Comparison of ENCODE assay signal across 12 mouse cellular contexts in the genomic region with DNA sequence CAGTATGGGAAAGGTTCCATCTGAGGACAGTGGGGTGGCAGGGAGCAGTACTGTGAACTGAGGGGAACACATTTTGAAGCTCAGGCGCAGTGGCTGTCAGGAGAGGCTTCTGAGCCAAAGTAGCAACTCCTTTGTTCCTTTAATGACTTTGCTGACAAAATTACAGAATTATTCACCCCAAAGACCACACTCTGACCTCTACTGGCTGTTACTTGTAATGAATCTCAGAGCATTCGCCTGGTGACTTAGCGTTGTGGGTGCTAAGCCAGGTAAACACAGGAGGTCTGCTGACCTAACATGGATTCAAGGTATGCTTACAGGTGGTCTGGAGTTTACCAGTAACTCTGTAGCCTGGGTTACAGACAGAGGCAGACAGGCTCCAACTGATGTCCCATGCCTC. TPM values are rescaled to one million over a fixed set of nuclear protein-coding genes. Genes with fewer than 3 reads are reported as not detected.
DNase-seq lines count a peak whose midpoint lies in the region; ATAC-seq and TF ChIP-seq lines count a peak whose summit lies in the region.
"Had no signal": no experiment of that assay in that cellular context is flagged by ENCODE, and none has a peak within 500 bp of the region (broad histone marks: within the 10 kb centered on the region; RNA-seq: fewer than 3 reads in every experiment).

No protein-coding gene starts in this region.

- no peaks in the 10 kb centered on the region for H3K9me3 ChIP-seq in hindbrain, postnatal 0 days (ENCODE audit: low read length)
- no peaks in the 10 kb centered on the region for H3K9me3 ChIP-seq in hindbrain, embryonic 14.5 days (ENCODE audit: control insufficient read depth, low read length)
- H3K9me3 ChIP-seq: forebrain, embryonic 15.5 days; midbrain, embryonic 12.5 days had no signal

- H3K9ac ChIP-seq in hindbrain, postnatal 0 days (replicated peaks; ENCODE audit: low read length): no peak overlapping the region
- no peak overlapping the region for H3K9ac ChIP-seq in hindbrain, embryonic 14.5 days
- H3K9ac ChIP-seq: forebrain, embryonic 15.5 days; midbrain, embryonic 12.5 days had no signal

- H3K36me3 ChIP-seq in hindbrain, postnatal 0 days (ENCODE audit: insufficient read depth, low read length): peaks cover 41% of the 10 kb centered on the region; the same call in 1 of the 2 replicates
- H3K36me3 ChIP-seq in hindbrain, embryonic 14.5 days (replicated peaks; ENCODE audit: control insufficient read depth, insufficient read depth): peaks cover 92% of the 10 kb centered on the region
- H3K36me3 ChIP-seq in splenic B cell, adult 2 months (ENCODE audit: control insufficient read depth, insufficient read depth, low read length, poor library complexity, severe bottlenecking): peaks cover 17% of the 10 kb centered on the region

- no peaks in the 10 kb centered on the region for H3K27me3 ChIP-seq in hindbrain, postnatal 0 days (ENCODE audit: insufficient read depth, low read length)
- H3K27me3 ChIP-seq in hindbrain, embryonic 14.5 days (ENCODE audit: control insufficient read depth, insufficient read depth, low read length): no peaks in the 10 kb centered on the region
- no peaks in the 10 kb centered on the region for H3K27me3 ChIP-seq in splenic B cell, adult 2 months (ENCODE audit: control insufficient read depth, insufficient read depth, low read length, poor library complexity, severe bottlenecking)
- H3K27me3 ChIP-seq: forebrain, embryonic 15.5 days; midbrain, embryonic 12.5 days had no signal

- no peak for ATAC-seq in hindbrain, postnatal 0 days
- ATAC-seq in hindbrain, embryonic 14.5 days (ENCODE audit: low FRiP score): no peak
- ATAC-seq: forebrain, embryonic 15.5 days had no signal

- H3K4me1 ChIP-seq in hindbrain, postnatal 0 days (ENCODE audit: insufficient read depth, low read length): no peaks in the 10 kb centered on the region
- no peaks in the 10 kb centered on the region for H3K4me1 ChIP-seq in hindbrain, embryonic 14.5 days (replicated peaks; ENCODE audit: control insufficient read depth, insufficient read depth, low read length)
- H3K4me1 ChIP-seq: forebrain, embryonic 15.5 days; midbrain, embryonic 12.5 days had no signal

- TF ChIP-seq CTCF in hindbrain, postnatal 0 days (IDR thresholded peaks at IDR 0.05; ENCODE audit: low read depth): peak; percentile 57

- DNase-seq in hindbrain, postnatal 0 days (ENCODE audit: low spot score): peak; percentile 45
- DNase-seq in hindbrain, embryonic 14.5 days (ENCODE audit: low spot score): no peak
- DNase-seq in spleen, postnatal 36 days (ENCODE audit: low spot score in 2 of 2): peak; percentile 12 to 28
- no peak for DNase-seq in spleen, postnatal 4 days (ENCODE audit: low spot score in 2 of 2)
- peak; percentile 32 for DNase-seq in embryo, embryonic 10.5 days (ENCODE audit: low spot score)
- DNase-seq in splenic B cell, adult 2 months (ENCODE audit: low read depth, low spot score): peak; percentile 69
- no peak for DNase-seq in layer of hippocampus, postnatal 36 days
- DNase-seq in spleen, adult 12 weeks (ENCODE audit: low spot score): no peak
- DNase-seq: cerebellum, adult 18-20 months; heart, postnatal 36 days had no signal

- no peak overlapping the region for H3K4me3 ChIP-seq in hindbrain, postnatal 0 days (ENCODE audit: low read length)
- H3K4me3 ChIP-seq in hindbrain, embryonic 14.5 days (replicated peaks; ENCODE audit: low read length): no peak overlapping the region
- H3K4me3 ChIP-seq: forebrain, embryonic 15.5 days; midbrain, embryonic 12.5 days had no signal

- no peak overlapping the region for H3K27ac ChIP-seq in hindbrain, postnatal 0 days
- H3K27ac ChIP-seq in hindbrain, embryonic 14.5 days: no peak overlapping the region
- H3K27ac ChIP-seq: forebrain, embryonic 15.5 days; midbrain, embryonic 12.5 days had no signal

- no peak overlapping the region for H3K4me2 ChIP-seq in hindbrain, postnatal 0 days (ENCODE audit: low read depth, low read length)
- no peak overlapping the region for H3K4me2 ChIP-seq in hindbrain, embryonic 14.5 days (replicated peaks)
- H3K4me2 ChIP-seq: forebrain, embryonic 15.5 days; midbrain, embryonic 12.5 days had no signal

- WGBS in hindbrain, postnatal 0 days: 39% methylated on average over 3 of the region's 3 CpGs
- 44% methylated on average over 3 of the region's 3 CpGs for WGBS in hindbrain, embryonic 14.5 days

RNA-seq across cellular contexts. Expression of a gene that starts 15.9 kb away (rescaled TPM):
- 123 and 135 TPM in 2 replicates for total RNA-seq in hindbrain, postnatal 0 days (2014; rRNA removed)
- polyA plus RNA-seq in hindbrain, postnatal 0 days (2015; fragmentation: Nextera tagmentation; extraction: Ambion mirVana): 292 and 295 TPM in 2 replicates
- polyA plus RNA-seq in hindbrain, embryonic 14.5 days (2014; fragmentation: Nextera tagmentation; extraction: Ambion mirVana): 271 and 280 TPM in 2 replicates
- total RNA-seq in layer of hippocampus, postnatal 36 days (2021): 100 to 1,000 TPM; 185 to 197 TPM

RNA-seq across cellular contexts. Expression of a gene that starts 57.0 kb away (rescaled TPM):
- total RNA-seq in hindbrain, postnatal 0 days (2014; rRNA removed): 15.2 and 21.1 TPM in 2 replicates
- polyA plus RNA-seq in hindbrain, postnatal 0 days (2015; fragmentation: Nextera tagmentation; extraction: Ambion mirVana): 41.8 and 42.2 TPM in 2 replicates
- 14.5 and 16.2 TPM in 2 replicates for polyA plus RNA-seq in hindbrain, embryonic 14.5 days (2014; fragmentation: Nextera tagmentation; extraction: Ambion mirVana)
- 10 to 100 TPM; 76.1 to 78.8 TPM for total RNA-seq in layer of hippocampus, postnatal 36 days (2021)

RNA-seq across cellular contexts. Expression of a gene that starts 58.9 kb away (rescaled TPM):
- 24.5 and 36.3 TPM in 2 replicates for total RNA-seq in hindbrain, postnatal 0 days (2014; rRNA removed)
- polyA plus RNA-seq in hindbrain, postnatal 0 days (2015; fragmentation: Nextera tagmentation; extraction: Ambion mirVana): 55.5 and 57.4 TPM in 2 replicates
- polyA plus RNA-seq in hindbrain, embryonic 14.5 days (2014; fragmentation: Nextera tagmentation; extraction: Ambion mirVana): 66.0 and 68.9 TPM in 2 replicates
- 10 to 100 TPM; 26.8 to 32.8 TPM for total RNA-seq in layer of hippocampus, postnatal 36 days (2021)

Comparison
In these comparisons a context has a peak if more than half of its experiments do, and no peak if none do; other contexts are left out.
1. DNase-seq: peak in hindbrain, postnatal 0 days (single experiment), spleen, postnatal 36 days (2 of 2), embryo, embryonic 10.5 days (single experiment) and splenic B cell, adult 2 months (single experiment); none in hindbrain, embryonic 14.5 days (single experiment), spleen, postnatal 4 days (0 of 2), layer of hippocampus, postnatal 36 days (0 of 2) and spleen, adult 12 weeks (single experiment).